Mouse (Mus musculus) embryonic fibroblast, embryonic 13.5 days (primary cell): ENCODE measurements at regions not wholly inside any gene's neighbourhood (a gene's known extent, or its start where the extent isn't known, plus 50 kb on each side); places are given as distances from the start of the nearest gene placed in this dataset.

Source experiments
- CTCF ChIP-seq: IDR thresholded peaks from 2 replicates; pipeline ENCODE4 v1.5.1; 2011; ENCODE audit warnings: mild to moderate bottlenecking, control low read depth, low read length, moderate library complexity, borderline replicate concordance; ENCODE audit not compliant: insufficient read depth
- POLR2A ChIP-seq: IDR thresholded peaks from 2 replicates; pipeline ENCODE4 v1.6.1; 2011; ENCODE audit warnings: low read depth, mild to moderate bottlenecking, control low read depth, low read length, moderate library complexity

DNA sequence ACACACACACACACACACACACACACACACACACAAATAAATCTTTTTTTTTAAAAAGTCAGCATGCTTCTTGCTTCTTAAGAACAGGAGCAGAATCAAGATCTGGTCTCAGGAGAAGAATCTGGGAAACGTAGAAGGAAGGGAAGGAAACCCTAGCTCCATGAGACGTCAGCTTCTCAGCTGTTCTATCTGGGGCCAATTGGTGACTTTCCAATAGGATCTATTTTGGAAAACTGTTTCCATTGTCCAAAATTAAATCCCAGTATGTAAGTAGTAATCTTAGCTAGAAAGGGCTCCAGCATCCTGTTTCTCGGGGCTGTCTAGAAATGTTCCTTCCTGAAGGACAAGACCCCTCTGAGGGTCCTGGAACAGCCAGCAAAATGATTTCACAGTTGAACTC is 76.6 kb downstream of the Dact1 start:
- TF ChIP-seq POLR2A (no peak), CTCF (no peak)
